ENCODE assay signal across 25 mouse cellular contexts in the genomic region with DNA sequence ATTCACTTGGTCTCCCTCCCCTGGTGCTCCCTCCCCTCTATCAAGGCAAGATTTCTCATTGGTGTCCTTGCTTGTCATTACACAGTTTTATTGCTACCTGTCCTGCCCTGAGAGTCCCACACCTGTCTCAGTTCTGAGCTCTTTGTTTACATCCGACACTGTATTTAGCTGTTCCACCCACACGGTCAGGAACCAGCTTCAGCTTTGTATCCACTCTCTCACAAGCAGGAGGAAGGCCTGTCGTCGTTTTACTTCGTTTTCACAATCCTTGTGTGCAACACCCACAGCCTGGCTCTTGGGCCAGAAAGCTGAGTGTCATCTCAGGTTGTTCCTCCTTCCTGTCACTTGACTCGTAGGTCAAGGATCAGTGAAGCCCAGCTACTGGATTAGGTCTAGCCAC. TPM values are rescaled to one million over a fixed set of nuclear protein-coding genes. Genes with fewer than 3 reads are reported as not detected.
DNase-seq lines count a peak whose midpoint lies in the region; ATAC-seq lines count a peak whose summit lies in the region.
"Had no signal": no experiment of that assay in that cellular context is flagged by ENCODE, and none has a peak within 500 bp of the region (broad histone marks: within the 10 kb centered on the region; RNA-seq: fewer than 3 reads in every experiment).

No protein-coding gene starts in this region.

- peak; percentile 30 to 51 for DNase-seq in lung, adult 18-20 months
- no peak for DNase-seq in lung, postnatal 14 days
- peak; percentile 24 for DNase-seq in adipocyte (ENCODE audit: low spot score)
- DNase-seq in frontal cortex, postnatal 36 days (ENCODE audit: low spot score in 2 of 2) = no peak
- no peak for DNase-seq in thymus, postnatal 0 days (ENCODE audit: low spot score)
- DNase-seq: adrenal gland, adult 8-10 months; B cell, adult 2 months; cerebellum, adult 8-10 months; cerebellum, postnatal 36 days; gastrocnemius, postnatal 14 days; heart, adult 2 months; heart, postnatal 14 days; kidney, adult 2 months; kidney, postnatal 10 days; right cerebral cortex, postnatal 4 days; thymus, adult 2 months had no signal

- no peaks in the 10 kb centered on the region for H3K36me3 ChIP-seq in intestine, embryonic 15.5 days
- no peaks in the 10 kb centered on the region for H3K36me3 ChIP-seq in forebrain, embryonic 13.5 days (ENCODE audit: poor library complexity, severe bottlenecking)
- H3K36me3 ChIP-seq: forebrain, embryonic 15.5 days; heart, embryonic 13.5 days; limb, embryonic 12.5 days; liver, embryonic 15.5 days; midbrain, embryonic 12.5 days; neural tube, embryonic 12.5 days had no signal

- WGBS in intestine, embryonic 15.5 days = 55% methylated on average over 6 of the region's 6 CpGs
- 87% methylated on average over 6 of the region's 6 CpGs for WGBS in forebrain, embryonic 13.5 days

- H3K9me3 ChIP-seq in intestine, embryonic 15.5 days = no peaks in the 10 kb centered on the region
- H3K9me3 ChIP-seq in forebrain, embryonic 13.5 days (replicated peaks) = no peaks in the 10 kb centered on the region
- H3K9me3 ChIP-seq: forebrain, embryonic 15.5 days; heart, embryonic 13.5 days; limb, embryonic 12.5 days; liver, embryonic 15.5 days; midbrain, embryonic 12.5 days; neural tube, embryonic 12.5 days had no signal

- peak; percentile 40; the same call in 1 of the 2 replicates for ATAC-seq in intestine, embryonic 15.5 days
- ATAC-seq in megakaryocyte progenitor cell, adult 5-6 weeks (replicated peaks; ENCODE audit: poor library complexity) = peak; percentile 56
- no peak for ATAC-seq in forebrain, embryonic 13.5 days
- ATAC-seq: forebrain, embryonic 15.5 days had no signal

- H3K27ac ChIP-seq in intestine, embryonic 15.5 days = no peak overlapping the region
- H3K27ac ChIP-seq in forebrain, embryonic 13.5 days = no peak overlapping the region
- H3K27ac ChIP-seq: forebrain, embryonic 15.5 days; heart, adult 2 months; heart, embryonic 13.5 days; limb, embryonic 12.5 days; liver, embryonic 15.5 days; midbrain, embryonic 12.5 days; neural tube, embryonic 12.5 days had no signal

- peaks cover 23% of the 10 kb centered on the region for H3K4me1 ChIP-seq in intestine, embryonic 15.5 days (replicated peaks)
- H3K4me1 ChIP-seq in forebrain, embryonic 13.5 days = peaks cover 26% of the 10 kb centered on the region

- no peak overlapping the region for H3K4me2 ChIP-seq in intestine, embryonic 15.5 days (replicated peaks)
- H3K4me2 ChIP-seq in forebrain, embryonic 13.5 days = no peak overlapping the region
- H3K4me2 ChIP-seq: forebrain, embryonic 15.5 days; heart, embryonic 13.5 days; limb, embryonic 12.5 days; liver, embryonic 15.5 days; midbrain, embryonic 12.5 days; neural tube, embryonic 12.5 days had no signal

- H3K9ac ChIP-seq in intestine, embryonic 15.5 days = no peak overlapping the region
- no peak overlapping the region for H3K9ac ChIP-seq in forebrain, embryonic 13.5 days
- H3K9ac ChIP-seq: forebrain, embryonic 15.5 days; heart, embryonic 13.5 days; limb, embryonic 12.5 days; liver, embryonic 15.5 days; midbrain, embryonic 12.5 days; neural tube, embryonic 12.5 days had no signal

- H3K27me3 ChIP-seq in intestine, embryonic 15.5 days (replicated peaks) = no peaks in the 10 kb centered on the region
- H3K27me3 ChIP-seq in forebrain, embryonic 13.5 days = no peaks in the 10 kb centered on the region
- H3K27me3 ChIP-seq: forebrain, embryonic 15.5 days; heart, embryonic 13.5 days; limb, embryonic 12.5 days; liver, embryonic 15.5 days; midbrain, embryonic 12.5 days; neural tube, embryonic 12.5 days had no signal

- no peak overlapping the region for H3K4me3 ChIP-seq in intestine, embryonic 15.5 days (replicated peaks)
- no peak overlapping the region for H3K4me3 ChIP-seq in forebrain, embryonic 13.5 days
- H3K4me3 ChIP-seq: forebrain, embryonic 15.5 days; heart, adult 2 months; heart, embryonic 13.5 days; limb, embryonic 12.5 days; liver, embryonic 15.5 days; midbrain, embryonic 12.5 days; neural tube, embryonic 12.5 days had no signal

RNA-seq across cellular contexts. Expression of a gene that starts 45.4 kb away (rescaled TPM):
- 7.6 and 8.1 TPM in 2 replicates for polyA plus RNA-seq in intestine, embryonic 15.5 days (2015; fragmentation: Nextera tagmentation; extraction: Ambion mirVana)
- 17.5 and 17.6 TPM in 2 replicates for total RNA-seq in megakaryocyte progenitor cell, adult 5-6 weeks (2015)
- total RNA-seq in megakaryocyte progenitor cell, adult 5-6 weeks (2017) = 10.2 TPM in 2 replicates
- 7.9 and 9.5 TPM in 2 replicates for polyA plus RNA-seq in thymus, postnatal 0 days (2015; fragmentation: Nextera tagmentation; extraction: Ambion mirVana)
- polyA plus RNA-seq in forebrain, embryonic 13.5 days (2015; fragmentation: Nextera tagmentation; extraction: Ambion mirVana) = 18.8 and 20.3 TPM in 2 replicates

Comparison
In these comparisons a context has a peak if more than half of its experiments do, and no peak if none do; other contexts are left out.
1. DNase-seq: peak in lung, adult 18-20 months (2 of 2) and adipocyte (single experiment); none in lung, postnatal 14 days (single experiment), frontal cortex, postnatal 36 days (0 of 2) and thymus, postnatal 0 days (single experiment).